Mouse (Mus musculus): ENCODE data around the gene Stk16.
A peak's percentile ranks its signal among the peaks of the same experiment; 100 is the strongest.

Gene Stk16

DNA sequence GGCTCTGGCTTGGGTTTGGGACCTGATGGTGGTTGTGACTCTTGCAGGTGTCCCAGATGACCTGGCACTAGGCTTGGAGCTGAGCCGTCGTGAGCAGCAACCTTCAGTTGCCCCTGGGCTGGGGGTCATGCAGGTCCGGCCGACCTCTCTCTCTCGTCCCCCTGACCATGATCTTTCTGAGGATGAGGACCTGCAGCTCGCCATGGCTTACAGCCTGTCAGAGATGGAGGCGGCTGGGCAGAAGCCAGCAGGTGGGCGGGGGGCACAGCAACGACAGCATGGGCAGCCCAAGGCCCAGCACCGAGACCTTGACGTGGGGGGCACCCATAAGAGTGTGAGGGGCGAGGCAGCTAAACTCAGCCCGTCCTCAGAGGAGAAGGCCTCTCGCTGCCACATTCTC, 32.8 kb downstream of the Stk16 start:
- no peak for DNase-seq

DNA sequence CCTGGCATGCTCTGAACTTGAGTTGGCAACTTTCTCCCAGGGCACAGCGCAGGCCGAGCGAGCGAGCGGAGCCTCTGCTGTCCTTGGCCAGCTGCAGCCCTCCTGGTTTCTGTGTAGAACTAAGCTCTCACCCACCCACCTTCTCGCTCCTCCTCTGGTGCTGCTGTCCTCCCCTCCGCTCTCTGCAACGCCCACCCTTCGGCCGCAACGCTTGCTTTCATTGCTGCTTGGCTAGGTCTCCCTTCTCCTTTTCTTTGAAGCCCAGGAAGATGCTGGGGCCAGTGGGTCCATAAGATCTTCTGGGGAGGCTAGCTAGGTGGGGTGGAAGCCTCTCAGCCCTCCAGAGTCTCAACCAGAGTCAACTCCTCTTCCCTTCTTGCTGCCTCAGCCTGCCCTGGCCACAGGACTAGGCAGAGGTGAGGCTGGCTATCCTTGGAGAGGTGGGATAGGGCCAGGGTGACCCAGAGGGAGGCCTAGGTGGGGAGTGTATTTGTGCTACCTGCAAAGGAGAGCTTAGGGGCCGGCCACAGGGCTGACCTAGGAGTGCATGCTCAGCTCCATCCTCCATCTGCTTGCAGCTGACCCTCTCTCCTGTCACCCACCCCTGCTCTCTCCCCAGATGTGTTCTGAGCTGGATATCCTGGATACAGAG, 33.7 kb downstream of the Stk16 start:
- DNase-seq = no peak

DNA sequence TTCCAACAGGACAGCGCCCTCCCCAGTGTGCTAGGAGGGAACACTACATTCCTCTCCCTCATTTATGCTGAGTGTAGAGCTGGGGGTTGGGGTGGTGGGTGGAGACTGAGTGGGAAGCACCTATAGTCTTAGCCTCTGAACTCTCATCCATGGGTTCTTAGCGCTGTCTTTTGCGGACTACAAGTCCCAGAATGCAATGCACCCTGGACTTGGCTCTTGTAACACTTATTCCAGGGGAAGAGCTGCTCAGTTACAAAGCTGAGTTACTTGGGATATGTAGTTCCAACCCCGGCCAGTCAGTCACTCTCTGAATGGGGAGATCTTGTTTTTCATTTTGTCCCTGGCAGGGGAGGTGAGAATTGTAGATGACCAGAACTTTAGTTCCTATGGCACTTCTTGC, 34.2 kb downstream of the Stk16 start:
- DNase-seq = peak; percentile 71

DNA sequence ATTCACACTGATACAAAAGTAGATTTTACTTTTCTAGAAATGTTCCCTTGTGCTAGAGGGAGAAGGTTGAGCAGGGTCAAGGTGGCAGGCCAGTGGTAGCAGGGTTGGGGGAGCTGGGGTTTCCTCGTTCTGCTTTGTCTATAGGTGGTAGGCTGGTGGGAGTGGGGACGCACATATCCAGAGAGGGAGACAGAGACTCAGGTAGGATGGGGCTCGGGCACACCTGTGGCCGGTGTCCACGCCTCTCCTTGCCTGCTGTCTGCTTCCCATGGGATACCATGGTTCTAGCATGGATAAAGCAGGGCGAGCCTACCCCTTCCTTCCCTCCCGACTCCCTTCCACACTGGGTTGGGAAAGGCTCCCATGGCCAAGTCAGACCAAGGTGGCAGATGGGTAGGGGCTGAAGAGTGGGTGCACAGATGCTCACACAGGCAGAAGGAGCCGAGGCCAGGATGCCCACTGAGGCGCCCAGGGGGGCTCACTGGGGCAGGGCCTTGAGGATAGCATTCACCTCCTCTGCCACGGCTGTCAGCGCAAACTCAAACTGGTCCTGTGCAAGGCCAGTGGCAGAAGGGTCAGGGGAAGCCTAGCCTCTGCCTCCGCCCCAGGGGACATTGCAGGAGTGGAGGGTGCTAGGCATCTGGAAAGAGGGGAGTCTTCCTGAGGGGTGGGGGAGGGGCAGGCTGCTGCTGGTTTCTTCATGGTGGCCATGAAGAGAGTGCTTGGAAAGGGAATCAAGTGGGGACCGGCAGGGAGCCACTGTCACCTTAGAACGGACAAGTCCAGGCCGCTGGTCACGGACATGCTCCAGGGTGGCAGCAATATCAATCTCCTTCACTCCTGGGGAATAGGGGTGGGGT, 36.7 kb downstream of the Stk16 start:
- DNase-seq = no peak

DNA sequence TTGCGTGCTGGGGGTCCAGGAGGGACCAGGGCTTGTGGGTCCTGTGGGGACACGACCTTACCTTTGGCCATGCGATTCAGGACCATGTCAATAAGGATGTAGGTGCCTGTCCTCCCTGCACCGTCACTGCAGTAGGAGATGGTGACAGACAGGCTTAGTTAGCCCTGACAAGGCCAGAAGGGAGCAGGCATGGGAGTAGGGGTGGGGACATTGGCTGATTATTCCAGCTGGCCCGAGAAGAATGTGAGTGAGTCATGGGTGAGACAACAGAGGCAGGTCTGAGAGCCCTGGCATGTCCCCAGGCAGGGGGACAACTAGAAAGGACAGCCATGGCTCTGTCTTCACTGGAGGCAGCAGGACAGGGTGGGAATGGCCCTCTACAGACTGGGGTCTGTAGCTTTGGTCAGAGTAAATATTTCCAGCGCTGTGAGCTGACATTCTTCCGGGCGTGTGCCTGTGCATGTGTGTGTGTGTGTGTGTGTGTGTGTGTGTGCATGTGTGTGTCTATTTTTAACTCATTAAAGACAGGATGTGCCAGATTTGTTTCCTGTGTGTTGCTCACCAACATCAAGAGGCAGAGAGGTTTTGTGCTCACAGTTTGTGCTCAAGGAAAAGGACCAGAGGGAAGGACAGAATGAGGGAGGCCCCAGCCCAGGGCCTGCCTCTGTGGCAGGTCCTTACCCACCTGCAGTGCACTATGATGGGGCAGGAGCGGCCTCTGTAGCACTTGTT, 37.6 kb downstream of the Stk16 start:
- peak; percentile 55 for DNase-seq

DNA sequence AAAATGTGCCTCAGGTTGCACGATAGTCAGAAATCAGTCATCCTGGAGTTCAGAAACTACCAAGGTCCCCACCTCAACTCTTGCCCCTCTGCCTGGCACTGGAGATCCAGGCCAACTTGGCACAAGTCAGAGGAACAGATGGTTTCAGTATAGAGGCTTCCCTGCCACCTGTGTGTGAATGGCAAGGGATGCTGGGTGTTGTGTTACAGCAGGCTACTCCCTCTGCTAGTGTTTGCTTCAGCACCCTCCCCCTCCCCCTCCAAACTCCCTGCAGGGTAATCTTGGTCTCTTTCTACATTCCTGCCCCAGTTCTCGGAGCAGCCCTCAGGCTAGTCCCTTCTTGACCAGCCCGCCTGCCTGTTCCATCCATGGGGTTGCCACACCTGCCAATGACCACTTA, 39.9 kb downstream of the Stk16 start:
- no peak for DNase-seq

DNA sequence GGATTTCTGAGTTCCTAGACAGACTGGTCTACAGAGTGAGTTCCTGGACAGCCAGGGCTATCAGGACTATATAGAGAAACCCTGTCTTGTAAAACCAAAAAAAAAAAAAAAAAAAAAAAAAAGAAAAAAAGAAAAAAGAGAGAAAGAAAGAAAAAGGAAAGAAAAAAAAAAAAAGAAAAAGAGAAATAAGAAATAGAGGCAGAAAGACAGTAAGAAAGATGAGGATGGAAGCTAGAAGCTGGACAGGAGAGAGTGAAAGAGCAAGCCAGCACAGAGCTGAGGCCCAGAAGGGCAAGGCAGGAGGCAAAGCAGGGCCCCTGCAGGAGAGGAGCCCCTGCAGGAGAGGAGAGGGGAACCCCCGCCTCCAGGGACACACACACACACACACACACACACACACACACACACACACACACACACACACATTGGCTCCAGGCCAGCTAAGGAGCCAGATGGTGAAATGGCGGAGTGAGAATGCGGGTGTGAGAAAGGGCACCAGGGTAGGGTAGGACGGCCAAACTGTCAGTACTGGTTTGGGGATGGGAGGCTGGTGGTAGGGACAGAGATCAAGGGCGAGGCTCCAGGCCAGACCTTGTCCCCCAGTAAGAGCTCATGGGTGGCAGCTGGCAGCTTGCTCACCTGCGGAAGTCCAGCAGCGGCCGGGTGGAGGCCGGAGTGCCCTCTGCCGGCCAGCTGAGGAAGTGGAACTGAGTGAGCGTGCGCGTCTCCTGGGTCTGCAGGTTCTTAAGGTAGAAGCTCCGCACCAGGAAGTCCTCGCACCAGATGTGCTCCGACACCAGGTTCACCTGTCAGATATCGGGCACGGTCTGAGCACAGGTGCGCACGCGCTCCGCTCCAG, 40.7 kb downstream of the Stk16 start:
- peak; percentile 90 for DNase-seq

DNA sequence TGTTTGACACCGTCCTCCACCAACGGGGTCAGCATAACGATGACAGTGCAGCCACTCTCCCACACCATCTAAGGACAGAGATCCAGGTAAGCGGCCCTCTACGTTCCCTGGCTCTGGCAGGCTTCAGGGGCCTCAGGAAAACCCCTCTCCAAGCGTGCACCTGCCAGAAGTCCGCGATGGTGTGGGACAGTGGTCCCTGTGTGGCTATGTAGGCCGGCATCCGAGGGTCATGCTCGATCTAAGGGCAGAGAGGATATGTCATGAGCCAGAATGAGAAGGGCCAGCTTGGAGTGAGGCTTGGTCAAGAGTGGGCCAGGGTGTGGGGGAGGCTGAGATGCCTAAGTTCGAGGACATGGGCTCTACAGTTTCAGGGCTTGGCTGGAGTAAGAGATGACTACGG, 41.7 kb downstream of the Stk16 start:
- DNase-seq = no peak

DNA sequence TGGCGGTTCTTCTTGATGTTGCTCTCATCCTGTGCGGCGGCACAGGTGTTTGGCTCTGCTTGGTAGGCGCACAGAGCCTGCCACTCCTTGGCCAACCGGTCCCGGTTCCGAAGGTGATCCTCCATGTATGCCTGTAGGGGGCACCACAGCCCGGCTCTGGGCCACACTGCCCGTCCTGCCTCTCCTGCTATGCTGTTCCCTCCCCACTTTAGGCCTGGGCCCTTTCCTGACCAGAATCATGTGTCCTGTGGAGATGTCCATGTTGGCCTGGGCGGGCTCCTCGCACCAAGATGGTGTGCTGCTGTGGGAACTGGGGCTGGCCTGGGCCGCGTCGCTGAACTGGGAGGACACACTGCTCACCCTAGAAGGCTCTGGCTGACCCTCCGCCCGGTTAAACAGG, 42.4 kb downstream of the Stk16 start:
- no peak for DNase-seq

DNA sequence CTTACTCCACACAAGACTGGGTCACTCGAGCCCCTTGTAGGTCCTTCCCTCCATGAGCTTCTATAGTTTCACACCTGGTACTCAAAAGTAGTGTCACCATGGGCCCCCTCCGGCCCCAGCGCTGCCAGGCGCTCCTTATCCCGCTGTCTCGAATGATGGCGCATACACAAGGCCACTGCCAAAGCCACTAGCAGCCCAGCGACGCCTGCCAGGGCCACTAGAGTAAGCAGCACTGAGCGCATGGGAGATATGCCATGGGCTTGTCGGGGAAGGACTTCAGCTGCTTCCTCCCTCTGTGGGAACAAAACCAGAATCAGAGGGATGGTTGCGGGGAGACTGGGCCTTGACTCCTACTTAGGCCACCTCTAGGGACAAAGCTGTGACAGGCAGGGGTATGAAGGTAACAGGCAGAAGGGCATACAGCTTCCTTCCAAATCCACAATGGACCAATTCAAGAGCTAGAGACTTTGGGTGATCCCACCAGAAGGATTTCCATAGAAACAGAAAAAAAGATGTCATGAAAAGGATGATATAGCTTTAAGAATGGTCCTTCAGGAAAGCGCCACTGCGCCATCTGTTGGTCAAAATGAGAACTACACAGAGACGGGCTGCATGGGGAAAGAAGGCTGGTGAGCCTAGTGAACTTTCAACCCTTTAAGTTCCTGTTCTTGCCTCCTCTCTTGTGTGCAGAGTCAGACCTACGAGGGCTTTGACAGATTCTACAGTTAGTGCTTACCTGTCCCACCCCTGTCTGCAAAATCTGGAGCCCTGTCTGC, 43.4 kb downstream of the Stk16 start:
- DNase-seq = peak; percentile 93

DNA sequence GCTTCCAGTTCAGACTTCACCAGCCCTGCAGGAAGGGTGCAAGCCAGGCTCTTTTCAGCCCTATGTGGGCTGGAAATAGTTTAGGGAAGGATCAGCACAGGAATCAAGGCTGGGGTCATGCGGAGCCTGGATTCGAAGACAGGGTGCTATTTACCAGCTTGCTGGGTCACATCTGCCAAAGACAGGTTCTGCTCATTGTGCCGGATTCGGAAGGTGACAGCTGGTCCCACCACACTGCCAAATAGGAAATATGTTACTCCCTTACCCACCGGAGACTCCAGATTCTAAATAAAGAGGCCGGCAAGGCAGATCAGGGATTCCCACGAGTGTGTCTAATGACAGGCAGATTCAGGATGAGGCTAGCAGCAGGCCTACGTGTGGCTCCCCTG, 44.0 kb downstream of the Stk16 start:
- DNase-seq = no peak

DNA sequence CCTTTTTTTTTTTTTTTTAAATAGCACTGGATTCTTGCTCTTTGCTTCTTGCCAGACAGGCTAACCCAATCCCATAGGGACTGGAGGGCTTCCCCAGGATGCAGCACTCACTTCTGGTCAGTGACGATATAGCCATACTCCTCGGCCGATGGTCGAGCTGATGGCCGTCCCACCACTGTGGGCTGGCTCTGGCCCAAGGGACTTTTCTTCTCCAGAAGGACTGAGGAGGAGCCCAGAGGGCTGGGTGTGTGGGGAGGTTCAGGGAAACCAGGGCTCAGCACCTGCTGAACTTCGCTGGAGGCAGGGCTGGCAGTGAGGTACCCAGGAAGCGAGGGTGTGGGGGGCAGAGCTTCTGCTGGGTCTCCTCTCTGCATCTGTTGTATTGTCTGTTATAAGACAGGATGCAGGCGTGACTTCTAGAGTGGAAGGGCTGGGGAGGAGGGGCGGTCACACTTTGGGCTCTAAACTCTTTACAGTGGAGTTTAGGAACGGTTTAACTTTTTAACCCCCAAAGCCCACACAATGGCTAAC, 44.9 kb downstream of the Stk16 start:
- DNase-seq = no peak

DNA sequence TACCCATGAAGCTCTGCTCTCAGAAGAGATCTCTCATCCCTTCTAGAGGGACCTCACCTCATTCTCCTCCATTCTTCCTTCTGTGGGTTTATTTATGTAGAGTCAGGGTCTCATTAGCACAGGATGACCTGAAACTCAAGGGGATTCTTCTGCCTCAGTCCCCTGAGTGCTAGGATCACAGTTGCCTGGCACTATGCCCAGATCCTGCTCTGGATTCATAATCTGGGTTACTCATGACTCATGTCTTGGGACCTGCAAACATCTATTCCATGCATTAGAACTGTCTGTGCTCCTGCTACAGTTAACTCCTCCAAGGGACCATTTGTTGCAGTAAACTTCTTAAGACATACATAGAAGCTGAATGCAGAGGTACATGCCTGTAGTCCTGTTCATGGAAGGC, 50.6 kb downstream of the Stk16 start:
- no peak for DNase-seq

DNA sequence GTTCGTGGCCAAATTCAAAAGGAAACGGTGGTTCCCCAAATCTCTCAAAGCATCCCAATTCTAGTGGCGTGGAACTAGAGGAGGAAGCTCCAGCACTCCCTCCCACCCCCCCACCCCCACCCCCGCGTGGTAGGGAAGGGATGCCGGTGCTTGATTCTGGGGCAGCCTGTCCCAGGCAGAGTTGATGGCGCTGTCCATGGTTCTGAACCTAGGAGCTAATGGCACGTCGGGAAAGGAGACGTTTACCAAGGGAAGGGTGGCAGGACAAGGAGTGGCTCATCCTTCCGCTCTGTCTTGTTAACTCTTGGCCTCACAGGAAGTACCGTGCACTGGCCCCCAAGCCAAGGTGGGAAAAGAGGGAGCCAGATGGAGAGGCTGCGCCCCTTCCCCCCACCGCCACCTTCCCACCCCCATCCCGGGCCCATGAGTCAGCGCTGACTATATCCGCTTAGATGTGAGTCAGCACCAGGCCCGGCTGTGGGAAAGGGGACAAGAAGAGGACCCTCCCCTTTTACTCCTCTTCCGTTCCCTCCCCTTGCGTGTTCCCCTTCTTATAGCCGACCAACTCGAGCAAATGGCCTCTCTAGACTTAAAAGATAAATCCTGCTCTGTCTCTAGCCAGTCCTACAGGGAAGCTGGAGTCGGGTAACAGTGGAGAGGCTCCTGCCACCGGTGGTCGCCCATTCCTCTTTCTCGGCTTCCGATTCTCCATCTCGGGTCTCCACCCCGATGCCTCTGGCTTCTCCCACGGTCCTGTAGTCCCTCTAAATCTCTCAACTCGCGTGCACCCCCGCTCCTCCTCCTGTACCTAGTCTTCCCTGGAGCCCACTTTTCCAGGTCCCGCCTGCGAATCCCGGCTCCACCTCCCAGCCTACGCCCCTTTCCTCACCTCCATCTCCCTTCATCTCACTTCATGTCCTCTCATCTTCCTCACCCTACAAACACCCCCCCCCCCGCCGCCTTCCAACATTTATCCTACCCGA, 52.6 kb downstream of the Stk16 start:
- peak; percentile 65 for DNase-seq

DNA sequence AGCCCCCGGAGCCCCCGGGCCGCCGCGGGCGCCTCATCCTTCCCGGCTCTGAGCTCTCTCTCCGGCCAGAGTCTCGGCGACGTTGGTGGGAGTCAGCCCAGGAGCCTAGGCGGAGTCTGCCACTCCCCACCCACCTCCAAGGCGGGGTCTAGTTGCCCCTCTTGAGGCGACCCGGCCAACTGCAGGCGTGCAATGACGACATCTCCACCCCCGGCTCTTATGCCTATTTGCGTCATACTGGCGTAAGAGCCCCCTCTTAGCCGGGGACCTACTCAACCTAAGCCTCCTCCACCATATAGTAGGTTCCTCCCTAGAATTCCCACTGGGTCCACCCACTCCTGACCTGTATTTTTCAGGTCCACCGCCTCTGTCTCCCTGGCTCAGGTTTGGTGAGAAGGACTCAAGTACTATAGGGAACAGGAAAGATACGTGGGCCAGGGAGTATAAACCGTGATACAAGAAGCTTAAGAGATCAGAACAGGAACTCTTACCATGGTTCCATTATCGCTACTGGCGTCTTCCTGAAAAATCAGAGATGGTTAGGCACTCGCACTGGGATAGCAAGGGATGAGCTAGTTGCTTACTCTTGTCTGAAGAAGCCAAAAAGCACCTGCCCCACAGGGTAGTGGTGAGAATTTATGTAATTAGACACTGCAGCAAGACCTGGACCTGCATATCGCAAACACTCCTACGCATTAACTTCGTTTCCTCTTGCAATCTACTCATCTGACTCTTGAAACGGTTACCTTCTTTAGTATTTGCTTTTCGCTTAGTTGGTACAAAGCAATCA, 53.6 kb downstream of the Stk16 start, which contains the start of gene Ptprn:
Gene Ptprn, minus strand, starts transcription at position 412 of the 790 bp plus-strand sequence.
- DNase-seq = no peak
